Mouse (Mus musculus) cortical plate, adult 2 months (tissue): ENCODE data around the gene St5.

ENCODE experiments used
- CTCF ChIP-seq: fragments of 200-500 bp; IDR thresholded peaks from 2 replicates; pipeline ENCODE4 v1.5.1; 2011; ENCODE audit warnings: mild to moderate bottlenecking, control low read depth, low read length; ENCODE audit not compliant: insufficient read depth; ENCODE audit errors: extremely low read depth
- POLR2A ChIP-seq: fragments of 200-500 bp; IDR thresholded peaks from 2 replicates; pipeline ENCODE4 v1.6.1; 2011; ENCODE audit warnings: mild to moderate bottlenecking, low read length, control low read depth; ENCODE audit not compliant: insufficient read depth; ENCODE audit errors: extremely low read depth

DNA sequence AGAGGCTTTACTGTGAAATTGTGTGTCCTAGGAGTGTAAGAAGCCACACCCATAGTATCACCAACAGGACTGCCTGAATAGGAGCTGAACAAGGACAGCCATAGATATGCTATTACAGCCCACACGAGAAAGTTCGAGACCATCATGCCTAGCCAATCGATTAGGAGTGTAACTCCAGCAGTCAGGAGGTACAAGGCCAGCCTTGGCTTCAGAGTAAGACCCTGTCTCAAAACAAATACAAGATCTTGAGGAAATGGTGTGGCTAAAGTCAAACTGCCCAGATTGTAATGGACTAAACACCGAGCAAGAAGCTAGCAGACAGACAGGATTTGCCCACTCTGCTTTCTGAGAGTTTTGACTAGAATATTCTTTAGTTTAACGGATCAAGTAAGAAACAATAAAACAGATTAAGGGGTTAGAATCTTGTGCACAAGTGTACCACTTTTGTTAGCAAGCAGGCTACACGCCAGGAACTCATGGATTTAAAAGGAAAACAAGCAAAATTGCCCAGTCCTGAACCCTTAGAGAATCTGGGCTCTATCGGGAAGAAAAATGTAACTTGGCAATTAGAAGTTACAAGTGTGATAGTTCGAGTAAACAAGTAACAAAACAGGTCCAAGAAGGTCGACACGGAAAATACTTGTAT lies 185.2 kb downstream of the St5 start:
- TF ChIP-seq POLR2A: no peak
- no peak for TF ChIP-seq CTCF
